Mouse (Mus musculus) thymus, postnatal 0 days (tissue): Measurements from ENCODE around the gene Sys1. TPM values are rescaled to one million over a fixed set of nuclear protein-coding genes. Genes with fewer than 3 reads are reported as not detected.

ENCODE experiments used
- polyA plus RNA-seq: library from polyadenylated mRNA; unstranded; fragments of >200 nt; fragmentation: Nextera tagmentation; extraction: Ambion mirVana; gene quantifications from 2 replicates; pipeline ENCODE4 v1.2.1, GENCODE M21; 2015

Gene Sys1
- polyA plus RNA-seq, 1 experiment from 2014 or later = 83.7 TPM

Other genes with a start within 250 kb of the Sys1 start
- 1.8 and 2.9 TPM in 2 replicates for gene Wfdc15b, start 235.3 kb upstream of the Sys1 start, polyA plus RNA-seq
- 0.09 and 0.12 TPM in 2 replicates for gene Svs2, start 218.5 kb upstream of the Sys1 start, polyA plus RNA-seq
- gene Svs3b, start 200.3 kb upstream of the Sys1 start, polyA plus RNA-seq = 0.10 TPM in 1 of 2 replicates, not detected in the other
- gene Svs4, start 178.5 kb upstream of the Sys1 start, polyA plus RNA-seq = 0.54 TPM in 1 of 2 replicates, not detected in the other
- gene Svs3a, start 167.7 kb upstream of the Sys1 start, polyA plus RNA-seq = not detected in 2 replicates
- gene Svs6, start 140.2 kb upstream of the Sys1 start, polyA plus RNA-seq = not detected in 2 replicates
- not detected in 2 replicates for gene Svs5, start 124.2 kb upstream of the Sys1 start, polyA plus RNA-seq
- gene Slpi, start 67.9 kb upstream of the Sys1 start, polyA plus RNA-seq = 9.8 and 10.6 TPM in 2 replicates
- gene Rbpjl, start 53.8 kb upstream of the Sys1 start, polyA plus RNA-seq = not detected in 2 replicates
- 0.08 and 0.12 TPM in 2 replicates for gene Matn4, start 51.8 kb upstream of the Sys1 start, polyA plus RNA-seq
- 28.7 and 40.4 TPM in 2 replicates for gene Sdc4, start 13.1 kb upstream of the Sys1 start, polyA plus RNA-seq
- gene Gm20458, start 4.0 kb downstream of the Sys1 start, polyA plus RNA-seq = 19.4 and 21.5 TPM in 2 replicates
- not detected in 2 replicates for gene Trp53tg5, start 16.8 kb downstream of the Sys1 start, polyA plus RNA-seq
- 12.6 and 15.3 TPM in 2 replicates for gene Dbndd2, start 29.1 kb downstream of the Sys1 start, polyA plus RNA-seq
- gene Pigt, start 40.6 kb downstream of the Sys1 start, polyA plus RNA-seq = 47.2 and 51.1 TPM in 2 replicates
- 51.3 and 53.4 TPM in 2 replicates for gene Wfdc2, start 105.4 kb downstream of the Sys1 start, polyA plus RNA-seq
- not detected in 2 replicates for gene Spint3, start 116.5 kb downstream of the Sys1 start, polyA plus RNA-seq
- not detected in 2 replicates for gene Wfdc6a, start 128.5 kb downstream of the Sys1 start, polyA plus RNA-seq
- gene Eppin, start 136.6 kb downstream of the Sys1 start, polyA plus RNA-seq = not detected in 2 replicates
- gene Wfdc6b, start 156.6 kb downstream of the Sys1 start, polyA plus RNA-seq = not detected in 2 replicates
- gene Wfdc8, start 156.7 kb downstream of the Sys1 start, polyA plus RNA-seq = not detected in 2 replicates
- not detected in 2 replicates for gene Wfdc16, start 181.8 kb downstream of the Sys1 start, polyA plus RNA-seq
- 0.42 TPM in 1 of 2 replicates, not detected in the other for gene Wfdc10, start 199.1 kb downstream of the Sys1 start, polyA plus RNA-seq
- not detected in 2 replicates for gene Wfdc9, start 199.6 kb downstream of the Sys1 start, polyA plus RNA-seq
- gene Wfdc11, start 217.1 kb downstream of the Sys1 start, polyA plus RNA-seq = not detected in 2 replicates
- not detected in 2 replicates for gene Wfdc13, start 228.1 kb downstream of the Sys1 start, polyA plus RNA-seq
- gene Spint4, start 241.5 kb downstream of the Sys1 start, polyA plus RNA-seq = not detected in 2 replicates